Mouse (Mus musculus) splenic B cell, adult 2 months (primary cell): ENCODE measurements at regions not wholly inside any gene's neighbourhood (a gene's known extent, or its start where the extent isn't known, plus 50 kb on each side); places are given as distances from the start of the nearest gene placed in this dataset.

Experiments used
- DNase-seq: peaks from one replicate; pipeline ENCODE4 v3.0.0-alpha.2; 2011; ENCODE audit warnings: low read depth, low spot score
- H3K27me3 ChIP-seq: 2 replicates; pipeline ENCODE4 v1.6.1; 2012; ENCODE audit warnings: mild to moderate bottlenecking, low read length, moderate library complexity, mixed read lengths; ENCODE audit not compliant: control insufficient read depth, poor library complexity, insufficient read depth, severe bottlenecking
- H3K36me3 ChIP-seq: 2 replicates; pipeline ENCODE4 v1.6.1; 2012; ENCODE audit warnings: mild to moderate bottlenecking, low read length, moderate library complexity, mixed read lengths; ENCODE audit not compliant: control insufficient read depth, poor library complexity, insufficient read depth, severe bottlenecking

DNA sequence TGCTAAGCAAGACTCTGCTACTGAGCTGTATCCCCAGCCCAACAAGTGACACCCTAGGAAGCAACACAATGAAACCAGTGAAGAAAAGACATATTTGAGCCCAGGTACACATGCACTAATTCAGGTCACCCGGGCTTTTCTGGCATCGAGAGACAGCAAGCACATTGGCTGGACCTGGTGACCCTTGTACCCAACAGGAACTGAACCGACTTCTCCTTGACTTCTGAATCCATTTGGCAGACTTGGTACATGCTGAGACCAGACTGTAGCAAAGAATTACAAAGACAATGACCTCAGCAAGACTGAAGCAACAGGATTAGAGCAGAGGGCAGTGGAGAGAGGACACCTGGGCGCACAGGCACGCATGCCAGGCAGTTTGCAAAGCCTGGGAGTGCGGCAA is 79.1 kb downstream of the Sema4f start:
- no peaks in the 10 kb centered on the region for H3K36me3 ChIP-seq
- no peak for DNase-seq
- no peaks in the 10 kb centered on the region for H3K27me3 ChIP-seq

- Histone ChIP-seq H3K27me3 (no peaks in the 10 kb centered on the region), H3K36me3 (no peaks in the 10 kb centered on the region)
- no peak for DNase-seq
Observed at GRCm38 (mm10) chr6:82856218-82856617, 82.0 kb upstream of the Hk2 start.

DNA sequence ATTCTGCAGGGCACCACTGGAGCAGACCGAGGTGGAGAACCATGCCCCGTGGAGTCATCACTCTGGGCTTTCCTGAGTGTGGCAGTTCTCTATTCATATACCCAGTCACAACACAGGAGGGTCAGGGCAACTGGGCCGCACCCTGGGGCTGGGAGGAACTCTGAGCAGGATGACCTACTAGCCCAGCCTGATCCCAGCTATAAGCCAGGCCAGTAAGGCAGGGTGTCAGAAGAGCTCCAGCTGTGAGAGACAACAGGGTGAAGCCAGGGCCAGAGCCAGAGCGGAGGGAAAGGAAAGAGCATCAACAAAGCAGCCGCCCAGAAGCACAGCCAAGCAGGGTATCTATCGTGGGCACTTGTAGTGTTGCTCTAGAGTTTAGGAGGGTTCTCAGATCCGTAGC is 81.1 kb upstream of the Hk2 start:
- no peaks in the 10 kb centered on the region for H3K27me3 ChIP-seq

GRCm38 (mm10) chr6:82854780-82855179 is 80.5 kb upstream of the Hk2 start:
- Histone ChIP-seq H3K36me3 (no peaks in the 10 kb centered on the region), H3K27me3 (no peaks in the 10 kb centered on the region)
- DNase-seq: no peak

More for the DNA sequence above, 81.1 kb upstream of the Hk2 start:
- no peak for DNase-seq
- no peaks in the 10 kb centered on the region for H3K36me3 ChIP-seq

DNA sequence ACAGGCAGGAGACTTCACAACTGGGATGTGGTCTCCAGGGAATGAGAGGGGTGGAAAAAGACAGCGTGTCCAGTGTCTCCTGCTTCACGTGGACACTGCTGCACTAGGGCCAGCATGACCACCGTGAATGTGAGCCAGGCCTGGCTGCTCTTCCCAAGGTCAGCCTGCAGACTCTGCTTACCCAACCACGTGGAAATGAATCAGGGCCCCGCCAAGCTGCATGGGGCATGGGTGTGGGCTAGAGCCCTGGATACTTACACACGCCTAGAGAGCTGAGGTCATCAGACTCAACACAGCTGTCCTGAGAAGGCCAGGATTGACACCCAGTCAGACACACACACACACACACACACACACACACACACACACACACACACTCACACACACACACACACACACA is 80.1 kb upstream of the Hk2 start:
- H3K27me3 ChIP-seq: no peaks in the 10 kb centered on the region
- no peak for DNase-seq

DNA sequence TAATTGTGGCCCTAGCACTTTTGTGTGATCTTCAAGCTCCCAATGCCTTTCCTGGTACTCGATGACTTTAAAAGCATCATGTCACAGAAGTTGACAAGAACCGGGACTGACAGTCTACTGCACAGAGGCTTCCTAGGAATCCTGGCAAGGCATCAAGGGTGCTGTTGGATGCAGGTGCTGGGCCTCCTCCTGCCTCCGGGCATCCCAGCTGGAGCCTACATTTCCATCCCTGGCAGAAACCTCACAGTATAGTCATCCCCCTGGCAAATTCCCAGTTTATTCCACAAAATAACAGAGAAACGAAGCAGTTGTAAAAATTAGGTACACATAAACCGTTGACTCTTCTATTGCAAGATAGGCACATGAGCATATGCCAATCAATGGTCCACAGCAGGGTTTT is 78.8 kb upstream of the Hk2 start:
- DNase-seq: no peak
- Histone ChIP-seq H3K27me3 (no peaks in the 10 kb centered on the region), H3K36me3 (no peaks in the 10 kb centered on the region)

More for the DNA sequence above, 80.1 kb upstream of the Hk2 start:
- no peaks in the 10 kb centered on the region for H3K36me3 ChIP-seq

DNA sequence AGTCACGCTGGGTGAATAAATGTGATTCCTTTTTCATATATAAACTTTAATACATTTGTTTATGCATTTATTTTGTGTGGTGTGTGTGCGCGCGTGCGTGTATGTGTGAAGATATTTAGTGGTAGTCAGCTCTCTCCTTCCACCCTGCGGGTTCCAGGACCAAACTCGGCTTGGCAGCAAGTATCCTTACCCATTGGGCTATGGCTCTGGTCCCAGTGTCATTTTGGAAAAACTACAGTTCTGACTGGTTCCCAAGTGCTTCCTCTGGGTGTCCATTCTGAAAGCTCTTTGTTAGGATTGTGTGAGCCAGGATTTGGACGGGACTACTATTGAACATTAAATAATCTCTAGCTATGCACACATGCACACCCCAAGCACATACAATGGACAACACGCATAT is 76.3 kb upstream of the Hk2 start:
- DNase-seq: no peak
- Histone ChIP-seq H3K36me3 (no peaks in the 10 kb centered on the region), H3K27me3 (no peaks in the 10 kb centered on the region)

DNA sequence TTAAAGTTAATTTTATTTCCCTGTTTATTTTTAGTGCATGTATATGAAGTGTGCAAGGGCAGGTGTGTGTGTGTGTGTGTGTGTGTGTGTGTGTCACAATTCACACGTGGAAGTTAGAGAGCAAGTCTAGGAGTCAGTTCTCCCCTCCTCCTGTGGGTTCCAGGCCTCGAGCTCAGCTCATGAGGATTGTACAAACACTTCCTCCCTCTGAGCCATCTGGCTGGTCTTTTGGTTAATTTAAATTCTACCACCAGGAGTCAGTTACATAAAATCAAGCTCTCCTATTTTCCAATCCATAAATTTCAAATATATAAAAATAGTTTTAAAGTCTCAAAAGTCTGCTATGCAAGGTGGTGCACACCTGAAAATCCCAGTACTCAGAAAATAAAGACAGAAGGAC is 73.3 kb upstream of the Hk2 start:
- no peak for DNase-seq
- H3K27me3 ChIP-seq: no peaks in the 10 kb centered on the region
- H3K36me3 ChIP-seq: no peaks in the 10 kb centered on the region

DNA sequence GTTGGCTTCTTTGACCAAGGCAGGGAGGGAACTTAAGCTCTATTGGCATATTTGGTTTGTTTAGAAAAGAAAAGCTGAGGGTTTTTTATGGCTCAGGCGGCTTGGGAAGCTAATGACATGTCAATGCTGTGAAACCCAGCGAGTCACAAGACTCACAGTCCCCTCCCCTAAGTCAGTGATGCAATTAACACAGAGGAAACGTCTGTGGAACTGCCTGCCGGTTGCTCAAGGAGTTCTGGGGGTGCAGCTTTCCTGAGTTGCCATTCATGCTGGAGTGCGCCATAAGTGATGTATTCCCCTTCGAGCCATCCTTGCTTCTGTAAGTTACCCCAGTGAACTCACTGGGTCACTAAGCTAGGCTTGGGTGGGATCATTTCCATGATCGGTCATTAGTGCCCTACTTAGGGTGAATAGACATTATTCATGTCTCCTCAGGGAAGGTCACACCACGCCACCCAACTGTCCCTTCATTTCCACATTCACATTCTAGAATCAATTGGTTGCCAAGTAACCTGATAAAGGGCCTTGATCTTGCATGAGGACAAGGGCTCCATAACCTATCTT is 72.4 kb upstream of the Hk2 start:
- H3K27me3 ChIP-seq: no peaks in the 10 kb centered on the region
- DNase-seq: no peak
- H3K36me3 ChIP-seq: no peaks in the 10 kb centered on the region

- H3K36me3 ChIP-seq: no peaks in the 10 kb centered on the region
- H3K27me3 ChIP-seq: no peaks in the 10 kb centered on the region
- peak; percentile 31 for DNase-seq
Observed at GRCm38 (mm10) chr6:82844432-82844831, 70.2 kb upstream of the Hk2 start.

DNA sequence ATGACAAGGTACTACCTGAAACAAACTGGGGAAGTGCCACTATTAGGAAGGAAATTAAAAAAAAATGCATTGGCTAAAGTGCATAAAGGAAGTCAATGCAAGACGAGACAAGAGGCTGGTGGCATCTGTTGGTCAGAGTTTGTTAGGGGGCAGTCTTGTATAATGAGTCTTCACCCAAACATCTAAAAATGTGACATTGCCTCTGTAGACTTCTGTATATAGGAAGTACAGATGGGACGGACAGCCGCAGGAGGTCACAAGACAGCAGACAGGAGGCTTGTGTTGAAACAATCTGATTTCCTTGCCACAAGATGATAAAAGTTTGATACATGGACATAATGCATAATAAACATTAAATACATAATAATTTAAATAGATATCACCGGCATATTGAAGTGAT is 69.6 kb upstream of the Hk2 start:
- no peak for DNase-seq
- no peaks in the 10 kb centered on the region for H3K27me3 ChIP-seq
- H3K36me3 ChIP-seq: no peaks in the 10 kb centered on the region

GRCm38 (mm10) chr6:82837246-82837645 is 63.0 kb upstream of the Hk2 start:
- Histone ChIP-seq H3K27me3 (no peaks in the 10 kb centered on the region), H3K36me3 (no peaks in the 10 kb centered on the region)
- DNase-seq: no peak

GRCm38 (mm10) chr6:82835222-82836064 is 61.2 kb upstream of the Hk2 start:
- no peak for DNase-seq
- Histone ChIP-seq H3K36me3 (no peaks in the 10 kb centered on the region), H3K27me3 (no peaks in the 10 kb centered on the region)

GRCm38 (mm10) chr6:82833867-82834266 is 59.6 kb upstream of the Hk2 start:
- Histone ChIP-seq H3K36me3 (no peaks in the 10 kb centered on the region), H3K27me3 (no peaks in the 10 kb centered on the region)
- DNase-seq: no peak

- no peak for DNase-seq
- no peaks in the 10 kb centered on the region for H3K27me3 ChIP-seq
- no peaks in the 10 kb centered on the region for H3K36me3 ChIP-seq
Observed at GRCm38 (mm10) chr6:82831211-82831610, 57.0 kb upstream of the Hk2 start.

GRCm38 (mm10) chr6:82824684-82825083 is 50.4 kb upstream of the Hk2 start:
- no peaks in the 10 kb centered on the region for H3K27me3 ChIP-seq
- H3K36me3 ChIP-seq: no peaks in the 10 kb centered on the region
- no peak for DNase-seq
